Mouse (Mus musculus): ENCODE measurements around the gene Ercc6l2.

Gene Ercc6l2

GRCm38 (mm10) chr13:63936369-63936768 is 121.3 kb downstream of the Ercc6l2 start:
- no peak for DNase-seq

- DNase-seq, result no peak
Observed at GRCm38 (mm10) chr13:63940257-63940656, 125.2 kb downstream of the Ercc6l2 start.

- DNase-seq, result no peak
Observed at GRCm38 (mm10) chr13:63941170-63941569, 126.1 kb downstream of the Ercc6l2 start.

- DNase-seq, result no peak
Observed at GRCm38 (mm10) chr13:63943605-63944004, 128.6 kb downstream of the Ercc6l2 start.

GRCm38 (mm10) chr13:63944344-63945021 is 129.4 kb downstream of the Ercc6l2 start:
- no peak for DNase-seq

All from right cerebral cortex, postnatal 25 days (tissue).